Mouse (Mus musculus): Measurements from ENCODE around the gene Mrps35. TPM values are rescaled to one million over a fixed set of nuclear protein-coding genes. Genes with fewer than 3 reads are reported as not detected.

Gene Mrps35
- polyA plus RNA-seq, 1 experiment from 2014 or later, result 90.0 TPM

DNA sequence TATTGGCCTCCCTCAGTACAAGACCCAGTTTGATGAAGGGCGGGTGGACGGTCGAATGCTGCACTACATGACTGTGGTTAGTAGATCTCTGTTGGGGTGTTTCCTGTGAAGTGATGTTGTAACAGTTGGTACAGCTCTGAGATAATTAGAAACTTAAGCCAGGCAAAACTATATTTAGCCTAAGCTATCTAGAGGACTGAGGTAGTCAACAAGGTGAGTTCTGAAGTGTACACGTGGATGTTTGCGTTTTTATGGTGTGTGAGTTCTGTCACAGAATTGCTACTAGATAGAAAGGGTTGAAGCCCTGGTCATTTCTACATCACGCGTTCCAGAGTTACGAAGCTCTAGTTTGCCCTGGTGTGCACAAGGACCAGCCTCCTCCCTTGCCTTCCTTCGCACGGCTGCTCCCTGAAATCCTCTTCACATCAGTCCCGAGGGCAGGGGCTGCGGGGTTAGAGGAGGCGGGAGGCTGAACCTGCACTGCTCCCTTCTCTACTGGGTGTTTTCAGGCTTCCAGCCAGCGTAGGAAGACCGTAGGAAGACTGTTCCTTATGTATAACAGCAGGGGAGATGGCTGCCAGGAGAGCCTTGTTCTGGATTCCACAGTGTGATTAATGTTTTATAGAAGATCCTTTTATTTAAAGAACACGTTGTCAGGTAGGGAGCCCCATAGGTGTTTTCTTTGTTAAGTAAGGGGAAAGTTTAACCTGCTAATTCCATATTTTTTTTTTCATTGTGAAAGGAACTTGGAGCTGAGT is 20.0 kb upstream of the Mrps35 start:
- Histone ChIP-seq H3K4me2 (ENCODE audit: low read depth) (no peak overlapping the region), H3K9ac (ENCODE audit: low read length) (no peak overlapping the region), H3K27ac (ENCODE audit: low read depth, low read length) (no peak overlapping the region), H3K9me3 (ENCODE audit: control insufficient read depth, low read length) (no peaks in the 10 kb centered on the region), H3K36me3 (ENCODE audit: control insufficient read depth, insufficient read depth, low read length) (no peaks in the 10 kb centered on the region), H3K4me1 (ENCODE audit: control insufficient read depth, insufficient read depth, low read length) (no peaks in the 10 kb centered on the region), H3K27me3 (ENCODE audit: control insufficient read depth, insufficient read depth, low read length) (no peaks in the 10 kb centered on the region), H3K4me3 (ENCODE audit: low read depth, low read length) (no peak overlapping the region)
- WGBS, result 90% methylated on average over 16 of the region's 16 CpGs
- ATAC-seq (ENCODE audit: insufficient read depth, low FRiP score, low TSS enrichment) (no peak), DNase-seq (ENCODE audit: low spot score) (no peak)

DNA sequence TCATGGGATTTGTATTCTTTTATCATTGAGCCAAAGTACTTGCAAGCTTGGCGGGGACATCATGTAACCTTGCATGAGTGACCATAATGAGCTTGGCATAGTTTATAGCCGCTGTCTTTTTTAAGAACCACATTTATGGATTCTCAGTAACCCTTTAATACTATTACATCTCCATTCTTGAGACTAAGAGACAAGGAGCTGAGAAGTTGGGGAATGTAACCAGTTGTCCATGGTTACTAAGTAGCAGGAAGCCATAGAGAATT is 19.5 kb upstream of the Mrps35 start:
- WGBS, result 91% methylated on average over 2 of the region's 2 CpGs

DNA sequence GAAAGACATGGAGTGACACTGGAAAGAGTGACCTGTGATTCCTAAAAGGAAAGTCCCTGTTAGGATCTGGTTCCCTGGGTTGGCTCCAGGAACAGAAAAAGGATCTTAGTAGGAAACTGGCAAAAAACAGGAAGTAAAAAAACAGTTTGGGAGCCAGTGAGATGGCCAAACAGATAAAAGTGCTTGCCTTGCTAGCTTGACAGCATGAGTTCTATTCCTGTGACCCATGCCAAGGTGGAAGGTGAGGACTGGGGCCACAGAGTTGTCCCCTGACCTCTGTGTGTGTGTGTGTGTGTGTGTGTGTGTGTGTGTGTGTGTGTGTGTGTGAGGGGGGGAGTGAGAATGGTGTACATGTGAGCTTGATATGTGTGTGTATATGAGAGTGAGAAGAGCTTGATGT is 19.0 kb upstream of the Mrps35 start:
- H3K4me1 ChIP-seq (ENCODE audit: control insufficient read depth, insufficient read depth, low read length), result no peaks in the 10 kb centered on the region
- H3K27ac ChIP-seq (ENCODE audit: low read depth, low read length), result no peak overlapping the region
- H3K36me3 ChIP-seq (ENCODE audit: control insufficient read depth, insufficient read depth, low read length), result no peaks in the 10 kb centered on the region
- DNase-seq (ENCODE audit: low spot score) (no peak), ATAC-seq (ENCODE audit: insufficient read depth, low FRiP score, low TSS enrichment) (no peak)
- no peaks in the 10 kb centered on the region for H3K27me3 ChIP-seq (ENCODE audit: control insufficient read depth, insufficient read depth, low read length)
- no peak overlapping the region for H3K4me3 ChIP-seq (ENCODE audit: low read depth, low read length)
- H3K9me3 ChIP-seq (ENCODE audit: control insufficient read depth, low read length), result no peaks in the 10 kb centered on the region
- no peak overlapping the region for H3K9ac ChIP-seq (ENCODE audit: low read length)
- H3K4me2 ChIP-seq (ENCODE audit: low read depth), result no peak overlapping the region

More for the DNA sequence above, 19.5 kb upstream of the Mrps35 start:
- no peak overlapping the region for H3K4me2 ChIP-seq (ENCODE audit: low read depth)
- no peak overlapping the region for H3K4me3 ChIP-seq (ENCODE audit: low read depth, low read length)
- DNase-seq (ENCODE audit: low spot score), result no peak
- no peaks in the 10 kb centered on the region for H3K9me3 ChIP-seq (ENCODE audit: control insufficient read depth, low read length)
- H3K4me1 ChIP-seq (ENCODE audit: control insufficient read depth, insufficient read depth, low read length), result no peaks in the 10 kb centered on the region
- H3K27ac ChIP-seq (ENCODE audit: low read depth, low read length), result no peak overlapping the region
- H3K9ac ChIP-seq (ENCODE audit: low read length), result no peak overlapping the region
- no peaks in the 10 kb centered on the region for H3K36me3 ChIP-seq (ENCODE audit: control insufficient read depth, insufficient read depth, low read length)
- H3K27me3 ChIP-seq (ENCODE audit: control insufficient read depth, insufficient read depth, low read length), result no peaks in the 10 kb centered on the region
- ATAC-seq (ENCODE audit: insufficient read depth, low FRiP score, low TSS enrichment), result no peak

DNA sequence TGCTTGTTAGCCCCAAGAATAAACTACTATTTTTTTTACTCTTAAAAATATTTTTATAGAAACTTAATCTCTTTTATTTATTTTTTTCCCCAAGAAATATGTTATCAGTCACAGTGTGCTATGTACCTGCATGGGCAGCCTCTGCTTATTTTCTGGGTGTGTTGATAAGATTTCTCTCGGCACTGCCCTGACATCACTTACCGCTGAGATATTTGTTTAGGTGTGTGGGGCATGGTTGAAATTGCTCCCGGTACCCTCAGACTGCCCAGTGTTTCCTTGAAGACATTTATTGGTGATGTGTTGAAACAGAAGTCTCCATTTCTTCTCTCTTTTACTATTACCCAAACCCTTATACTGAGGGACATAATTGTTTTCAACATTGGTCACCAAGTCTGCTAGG is 17.8 kb upstream of the Mrps35 start:
- no peak overlapping the region for H3K9ac ChIP-seq (ENCODE audit: low read length)
- no peak overlapping the region for H3K27ac ChIP-seq (ENCODE audit: low read depth, low read length)
- DNase-seq (ENCODE audit: low spot score) (no peak), ATAC-seq (ENCODE audit: insufficient read depth, low FRiP score, low TSS enrichment) (no peak)
- 87% methylated on average over 3 of the region's 3 CpGs for WGBS
- no peaks in the 10 kb centered on the region for H3K27me3 ChIP-seq (ENCODE audit: control insufficient read depth, insufficient read depth, low read length)
- no peak overlapping the region for H3K4me3 ChIP-seq (ENCODE audit: low read depth, low read length)
- no peaks in the 10 kb centered on the region for H3K9me3 ChIP-seq (ENCODE audit: control insufficient read depth, low read length)
- H3K4me2 ChIP-seq (ENCODE audit: low read depth), result no peak overlapping the region
- no peaks in the 10 kb centered on the region for H3K4me1 ChIP-seq (ENCODE audit: control insufficient read depth, insufficient read depth, low read length)
- no peaks in the 10 kb centered on the region for H3K36me3 ChIP-seq (ENCODE audit: control insufficient read depth, insufficient read depth, low read length)

DNA sequence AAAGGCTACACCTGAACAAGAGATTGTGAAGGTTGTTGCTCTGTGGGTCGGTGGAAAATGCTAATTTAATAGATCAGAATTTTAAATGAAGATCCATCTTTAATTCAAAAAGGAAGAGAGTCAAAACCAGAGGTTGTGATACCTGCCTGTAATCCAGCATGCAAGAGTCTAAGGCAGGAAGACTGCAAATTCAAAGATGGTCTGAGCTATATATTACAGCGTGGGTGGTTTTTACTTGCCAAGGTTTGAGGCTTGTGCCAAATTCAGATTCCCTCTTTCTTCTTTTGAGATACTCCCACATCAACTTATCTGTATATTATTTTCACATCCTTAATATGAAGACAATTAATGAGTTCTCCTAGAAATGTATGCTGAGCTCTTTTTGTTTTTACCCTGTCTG is 14.2 kb upstream of the Mrps35 start:
- Histone ChIP-seq H3K9me3 (ENCODE audit: control insufficient read depth, low read length) (no peaks in the 10 kb centered on the region), H3K4me2 (ENCODE audit: low read depth) (no peak overlapping the region), H3K27ac (ENCODE audit: low read depth, low read length) (no peak overlapping the region), H3K36me3 (ENCODE audit: control insufficient read depth, insufficient read depth, low read length) (no peaks in the 10 kb centered on the region), H3K4me3 (ENCODE audit: low read depth, low read length) (no peak overlapping the region), H3K9ac (ENCODE audit: low read length) (no peak overlapping the region), H3K27me3 (ENCODE audit: control insufficient read depth, insufficient read depth, low read length) (no peaks in the 10 kb centered on the region), H3K4me1 (ENCODE audit: control insufficient read depth, insufficient read depth, low read length) (no peaks in the 10 kb centered on the region)
- no peak for ATAC-seq (ENCODE audit: insufficient read depth, low FRiP score, low TSS enrichment)
- WGBS, result 82% methylated on average over 2 of the region's 2 CpGs
- DNase-seq (ENCODE audit: low spot score), result no peak

DNA sequence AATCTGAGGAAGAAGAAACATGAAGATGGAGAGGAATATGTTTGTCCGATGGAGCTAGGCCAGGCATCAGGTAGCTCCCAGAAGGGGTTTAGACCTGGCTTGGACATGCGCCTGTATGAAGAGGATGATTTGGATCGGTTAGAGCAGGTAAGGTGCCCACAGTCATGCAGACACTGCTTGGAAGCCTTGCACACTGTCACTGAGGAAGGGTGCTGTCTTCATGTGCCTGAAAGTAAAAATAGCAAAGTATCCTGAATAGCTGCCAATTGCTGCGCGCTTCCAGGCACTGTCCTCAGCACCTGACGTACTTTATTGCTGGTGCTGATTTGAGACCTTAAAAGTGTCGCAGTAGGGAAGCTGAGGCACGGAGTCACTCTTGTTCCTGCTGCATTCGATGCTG is 13.0 kb upstream of the Mrps35 start:
- H3K4me1 ChIP-seq (ENCODE audit: control insufficient read depth, insufficient read depth, low read length), result no peaks in the 10 kb centered on the region
- H3K4me2 ChIP-seq (ENCODE audit: low read depth), result no peak overlapping the region
- no peaks in the 10 kb centered on the region for H3K27me3 ChIP-seq (ENCODE audit: control insufficient read depth, insufficient read depth, low read length)
- DNase-seq (ENCODE audit: low spot score), result no peak
- H3K9me3 ChIP-seq (ENCODE audit: control insufficient read depth, low read length), result no peaks in the 10 kb centered on the region
- H3K27ac ChIP-seq (ENCODE audit: low read depth, low read length), result no peak overlapping the region
- no peak overlapping the region for H3K4me3 ChIP-seq (ENCODE audit: low read depth, low read length)
- ATAC-seq (ENCODE audit: insufficient read depth, low FRiP score, low TSS enrichment), result no peak
- H3K36me3 ChIP-seq (ENCODE audit: control insufficient read depth, insufficient read depth, low read length), result no peaks in the 10 kb centered on the region
- no peak overlapping the region for H3K9ac ChIP-seq (ENCODE audit: low read length)
- WGBS, result 91% methylated on average over 9 of the region's 9 CpGs

DNA sequence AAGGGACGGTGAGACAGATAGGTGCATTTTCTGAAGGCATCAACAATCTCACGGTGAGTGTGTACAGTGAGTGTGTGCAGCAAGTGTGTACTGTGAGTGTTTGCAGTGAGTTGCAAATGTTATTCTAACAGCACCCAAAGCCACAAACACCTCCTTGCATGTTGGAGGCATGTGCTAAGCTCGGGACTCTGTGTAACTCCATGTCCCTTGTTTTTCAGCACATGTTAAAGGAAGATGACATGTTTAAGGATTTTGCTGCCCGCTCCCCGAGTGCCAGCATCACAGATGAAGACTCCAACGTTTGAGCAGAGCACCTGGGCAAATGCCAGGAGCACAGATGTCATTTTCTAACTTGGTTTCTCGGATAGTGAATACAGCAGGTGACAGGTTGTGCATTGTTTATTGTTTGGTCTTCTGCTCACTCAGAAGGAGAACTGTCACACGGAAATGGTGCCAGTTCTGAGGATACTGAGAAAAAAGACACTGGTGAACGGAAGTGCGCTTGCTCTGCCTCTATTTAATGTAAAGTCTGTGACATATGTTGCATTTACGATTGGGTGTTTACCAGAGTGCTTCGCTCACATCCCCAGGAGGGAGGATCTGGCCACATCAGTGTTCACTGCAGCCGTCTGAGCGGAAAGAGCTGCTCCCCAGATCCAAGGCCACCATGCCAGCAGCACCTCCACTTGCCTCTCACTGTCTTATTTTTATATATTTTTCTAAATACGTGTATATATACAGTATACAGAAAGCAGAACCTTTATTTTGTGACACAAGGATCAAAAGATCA is 12.3 kb upstream of the Mrps35 start:
- Histone ChIP-seq H3K4me3 (ENCODE audit: low read depth, low read length) (no peak overlapping the region), H3K4me2 (ENCODE audit: low read depth) (no peak overlapping the region), H3K36me3 (ENCODE audit: control insufficient read depth, insufficient read depth, low read length) (no peaks in the 10 kb centered on the region), H3K27me3 (ENCODE audit: control insufficient read depth, insufficient read depth, low read length) (no peaks in the 10 kb centered on the region), H3K9ac (ENCODE audit: low read length) (no peak overlapping the region), H3K27ac (ENCODE audit: low read depth, low read length) (no peak overlapping the region), H3K4me1 (ENCODE audit: control insufficient read depth, insufficient read depth, low read length) (no peaks in the 10 kb centered on the region), H3K9me3 (ENCODE audit: control insufficient read depth, low read length) (no peaks in the 10 kb centered on the region)
- 86% methylated on average over 15 of the region's 15 CpGs for WGBS
- DNase-seq (ENCODE audit: low spot score), result no peak
- no peak for ATAC-seq (ENCODE audit: insufficient read depth, low FRiP score, low TSS enrichment)

DNA sequence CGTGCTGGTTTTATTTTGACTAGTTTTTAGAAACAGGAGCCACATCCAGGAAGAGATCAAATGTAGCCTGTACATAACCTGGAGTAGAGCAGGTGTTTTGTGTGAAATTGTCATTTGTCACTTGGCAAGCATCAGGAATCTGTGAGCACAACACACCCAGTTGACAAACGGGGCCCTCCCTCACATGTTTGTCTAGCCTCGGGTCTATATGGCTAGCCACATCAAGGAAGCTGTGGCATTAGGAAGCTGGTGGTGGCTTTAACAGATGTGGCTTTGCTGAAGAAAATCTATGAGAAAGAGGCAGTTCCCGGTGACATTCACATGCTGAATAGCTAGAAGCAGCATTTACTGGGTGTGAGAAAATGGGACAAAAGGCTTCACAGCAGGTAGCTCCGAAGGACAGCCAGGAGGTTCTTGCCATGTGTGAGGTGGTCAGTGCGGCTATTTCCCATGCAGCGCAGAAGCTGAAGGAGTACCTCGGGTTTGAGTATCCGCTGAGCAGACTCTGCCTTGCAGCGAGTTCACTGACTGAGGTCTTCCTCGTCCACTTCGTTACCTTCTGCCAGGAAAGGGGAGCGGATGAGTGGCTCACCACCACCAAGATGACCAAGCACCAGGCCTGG is 10.2 kb upstream of the Mrps35 start, which contains the start of gene Rep15:
Gene Rep15 (plus strand): TSS at position 282 of the 623 bp plus-strand sequence.
- H3K4me3 ChIP-seq (ENCODE audit: low read depth, low read length), result no peak within 1 kb of the TSS
- H3K4me2 ChIP-seq (ENCODE audit: low read depth), result no peak within 1 kb of the TSS
- WGBS, result 22% methylated on average over 13 of the region's 13 CpGs
- H3K36me3 ChIP-seq (ENCODE audit: control insufficient read depth, insufficient read depth, low read length), result no peaks in the 10 kb centered on the region
- no peaks in the 10 kb centered on the region for H3K4me1 ChIP-seq (ENCODE audit: control insufficient read depth, insufficient read depth, low read length)
- H3K27me3 ChIP-seq (ENCODE audit: control insufficient read depth, insufficient read depth, low read length), result no peaks in the 10 kb centered on the region
- no peaks in the 10 kb centered on the region for H3K9me3 ChIP-seq (ENCODE audit: control insufficient read depth, low read length)
- DNase-seq (ENCODE audit: low spot score), result no peak
- no peak within 1 kb of the TSS for H3K9ac ChIP-seq (ENCODE audit: low read length)
- no peak within 1 kb of the TSS for H3K27ac ChIP-seq (ENCODE audit: low read depth, low read length)
- no peak for ATAC-seq (ENCODE audit: insufficient read depth, low FRiP score, low TSS enrichment)

DNA sequence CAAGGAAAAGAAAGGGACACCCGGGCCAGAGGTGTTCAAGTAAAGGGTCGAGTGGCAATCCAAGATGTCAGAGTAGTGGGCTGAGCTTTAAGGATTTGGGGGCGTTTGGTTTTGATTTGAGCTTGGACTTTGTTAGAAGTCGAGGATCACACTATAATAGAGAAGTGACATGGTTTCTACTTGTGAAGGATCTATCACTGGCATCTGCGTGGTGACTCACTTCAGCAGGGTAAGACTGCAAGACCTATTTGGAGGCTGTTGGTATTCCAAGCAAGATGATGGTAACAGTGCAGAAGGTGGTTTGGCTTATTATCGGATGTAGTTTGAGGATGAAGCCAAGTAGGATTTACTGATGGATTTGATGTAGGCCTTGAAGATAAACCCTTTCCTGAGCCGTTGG is 1.1 kb downstream of the Mrps35 start:
- H3K36me3 ChIP-seq (ENCODE audit: control insufficient read depth, insufficient read depth, low read length), result no peaks in the 10 kb centered on the region
- peaks cover 4% of the 10 kb centered on the region for H3K4me1 ChIP-seq (ENCODE audit: control insufficient read depth, insufficient read depth, low read length)
- H3K9me3 ChIP-seq (ENCODE audit: control insufficient read depth, low read length), result no peaks in the 10 kb centered on the region
- no peaks in the 10 kb centered on the region for H3K27me3 ChIP-seq (ENCODE audit: control insufficient read depth, insufficient read depth, low read length)
- DNase-seq (ENCODE audit: low spot score), result no peak
- H3K4me3 ChIP-seq (ENCODE audit: low read depth, low read length), result peak overlapping the region; percentile 84
- no peak overlapping the region for H3K9ac ChIP-seq (ENCODE audit: low read length)
- peak overlapping the region; percentile 33 for H3K4me2 ChIP-seq (ENCODE audit: low read depth)
- ATAC-seq (ENCODE audit: insufficient read depth, low FRiP score, low TSS enrichment), result no peak
- 64% methylated on average over 7 of the region's 7 CpGs for WGBS
- no peak overlapping the region for H3K27ac ChIP-seq (ENCODE audit: low read depth, low read length)

Data from neural tube, embryonic 11.5 days (tissue).